Mouse (Mus musculus): ENCODE measurements around the gene Cluap1.

Gene Cluap1

GRCm38 (mm10) chr16:3908537-3909111, at the start of gene Cluap1, which contains the start of gene 1700037C18Rik:
TSS of gene Cluap1 (plus strand) at chr16:3908801.
TSS of gene 1700037C18Rik (minus strand) at chr16:3908689.
- in situ Hi-C loops (cut with MboI; ENCODE audit: unreplicated experiment in 2 of 2), result no loop called here

DNA sequence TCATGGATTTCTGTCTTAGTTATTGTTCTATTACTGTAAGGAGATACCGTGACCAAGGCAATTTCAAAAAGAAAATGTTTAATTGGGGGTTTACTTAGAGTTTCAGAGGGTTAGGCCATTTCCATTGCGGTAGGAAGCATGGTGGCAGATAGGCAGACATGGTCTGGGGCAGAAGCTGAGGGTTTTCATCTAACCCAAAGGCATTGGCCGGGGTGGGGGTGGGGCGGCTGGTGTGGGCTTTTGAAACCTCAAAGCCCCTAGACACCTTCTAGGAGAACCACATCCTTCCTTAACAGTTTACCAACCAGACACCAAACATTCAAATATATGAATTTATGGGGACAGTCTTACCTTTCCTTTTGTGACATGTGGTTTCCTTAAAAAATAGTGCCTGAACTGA, 49.3 kb upstream of the Cluap1 start:
- in situ Hi-C loops (cut with MboI; ENCODE audit: unreplicated experiment in 2 of 2), result no loop called here

GRCm38 (mm10) chr16:3871815-3872214, 36.8 kb upstream of the Cluap1 start:
- in situ Hi-C loops (cut with MboI; ENCODE audit: unreplicated experiment in 2 of 2), result no loop called here

DNA sequence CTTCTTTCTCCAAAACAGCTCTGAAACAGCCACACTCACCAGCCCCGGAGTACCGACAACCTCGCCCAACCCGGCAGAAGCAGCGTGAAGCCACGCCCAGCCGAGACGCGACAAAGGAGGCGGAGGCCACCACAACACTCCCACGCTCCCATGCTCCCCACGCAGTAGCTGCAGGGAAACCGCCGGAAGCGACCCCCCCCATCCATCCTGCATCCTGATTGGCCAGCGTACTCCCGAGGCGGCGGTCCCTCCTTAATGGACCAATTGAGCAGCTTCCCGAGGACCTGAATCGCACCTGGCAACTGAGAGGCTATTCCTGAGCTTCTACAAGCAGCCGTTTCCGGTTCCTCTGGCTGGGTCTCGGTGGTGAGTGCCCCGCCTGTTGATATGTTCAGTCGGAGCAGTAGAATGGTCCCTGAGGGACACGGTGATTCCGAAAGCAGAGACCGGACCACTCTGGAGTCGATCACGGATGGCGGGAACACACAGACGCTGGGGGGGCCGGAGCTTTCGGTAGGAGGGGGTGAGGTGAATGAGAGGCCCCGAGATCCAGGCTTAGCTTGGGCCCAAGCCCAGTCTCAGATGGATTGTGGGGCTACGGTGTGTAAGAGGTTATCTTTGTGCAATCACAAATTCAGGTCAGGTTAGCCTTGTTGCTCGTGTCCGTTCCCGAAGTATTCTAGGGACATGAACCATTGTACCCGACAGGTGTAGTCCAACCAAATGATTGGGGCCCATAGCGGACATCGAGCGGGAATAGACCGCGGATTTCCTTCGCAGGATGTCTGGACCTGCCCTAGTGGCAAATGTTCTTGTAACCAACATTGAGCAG, 36.2 kb upstream of the Cluap1 start, which contains the start of gene Naa60:
Naa60 (plus strand) TSS at position 160 of the 832 bp plus-strand sequence.
- in situ Hi-C loops (cut with MboI; ENCODE audit: unreplicated experiment in 2 of 2), result no loop called here

DNA sequence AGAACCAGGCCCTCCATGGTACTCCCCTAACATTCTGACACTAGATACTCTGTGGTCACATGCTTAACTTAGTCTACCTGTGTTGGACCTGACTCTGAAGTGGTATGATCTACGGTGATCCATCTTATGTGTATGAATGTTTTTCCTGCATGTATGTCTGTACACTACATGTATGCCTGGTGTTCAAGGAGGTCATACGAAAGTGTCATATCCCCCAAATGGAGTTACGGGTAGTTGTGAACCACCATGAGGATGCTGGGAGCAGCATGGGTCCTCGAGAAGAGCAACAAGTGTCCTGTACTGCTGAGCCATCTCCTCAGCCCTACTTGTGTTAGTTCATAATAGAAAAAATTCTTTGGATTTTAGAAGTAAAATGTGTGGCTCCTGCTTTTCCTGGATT, 32.3 kb upstream of the Cluap1 start:
- in situ Hi-C loops (cut with MboI; ENCODE audit: unreplicated experiment in 2 of 2), result no loop called here

GRCm38 (mm10) chr16:3884201-3885064, 24.2 kb upstream of the Cluap1 start, which contains the start of the genes Zfp597 and Gm20695:
TSS of gene Zfp597 (minus strand) at chr16:3884561.
TSS of gene Gm20695 (plus strand) at chr16:3884648.
- in situ Hi-C loops (cut with MboI; ENCODE audit: unreplicated experiment in 2 of 2), result loop anchor here in 1 of 2 experiments (5.0 kb wide), 1 partner anchor 142 kb away; the partner anchor contains the start of gene Zfp263

GRCm38 (mm10) chr16:3885065-3885670, 23.4 kb upstream of the Cluap1 start:
- in situ Hi-C loops (cut with MboI; ENCODE audit: unreplicated experiment in 2 of 2), result loop anchor here in 1 of 2 experiments (5.0 kb wide), 1 partner anchor 143 kb away; the partner anchor contains the start of gene Zfp263

DNA sequence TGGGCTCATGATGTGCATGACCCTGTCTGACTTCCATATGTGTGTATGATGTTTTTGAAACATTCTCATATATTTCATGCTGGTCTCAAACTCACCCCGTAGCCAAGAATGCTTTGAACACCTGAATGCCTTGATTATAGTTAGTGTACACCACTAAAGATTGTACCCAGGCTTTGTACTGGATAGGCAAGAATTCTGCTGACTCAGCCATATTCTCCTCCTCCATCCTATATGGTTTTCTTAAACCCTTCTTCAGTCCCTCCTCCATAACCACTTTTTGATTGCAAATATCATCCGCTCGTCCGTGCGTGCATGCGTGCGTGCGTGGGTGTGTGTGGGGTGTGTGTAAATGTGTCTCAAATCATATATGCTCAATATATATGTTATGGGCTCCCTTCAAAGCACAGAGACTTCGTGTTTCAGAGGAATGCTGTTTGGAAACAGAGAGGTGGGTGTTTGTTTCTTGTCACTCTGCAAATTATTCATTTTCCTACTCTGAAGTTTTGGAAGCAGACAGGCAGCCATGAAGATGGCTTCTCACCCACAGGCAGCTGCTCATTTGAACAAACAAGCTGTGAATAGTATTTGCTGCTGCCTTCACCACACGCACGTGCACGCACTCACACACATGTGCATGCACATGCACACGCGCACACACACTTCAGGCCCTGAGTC, 16.8 kb upstream of the Cluap1 start:
- in situ Hi-C loops (cut with MboI; ENCODE audit: unreplicated experiment in 2 of 2), result no loop called here

DNA sequence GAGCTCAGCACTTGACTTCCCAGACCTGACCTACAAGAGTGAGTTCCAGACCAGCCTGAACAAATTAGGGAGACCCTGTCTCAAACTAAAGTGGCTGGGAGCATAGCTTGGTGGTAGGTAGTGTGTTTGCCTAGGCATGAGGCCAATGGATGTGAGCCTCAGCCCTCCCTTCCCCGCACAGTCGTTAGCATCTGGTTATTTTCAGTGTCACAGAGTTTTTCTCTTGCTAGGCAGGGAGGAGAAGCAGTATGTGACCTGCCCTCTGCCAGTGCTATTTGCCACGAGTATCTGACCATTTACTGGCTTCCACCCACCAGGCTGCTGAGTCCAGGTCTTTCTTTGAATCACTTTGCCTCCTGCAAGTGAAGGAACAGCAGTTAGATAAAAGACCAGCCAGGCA, 14.9 kb upstream of the Cluap1 start:
- in situ Hi-C loops (cut with MboI; ENCODE audit: unreplicated experiment in 2 of 2), result no loop called here

- in situ Hi-C loops (cut with MboI; ENCODE audit: unreplicated experiment in 2 of 2), result loop anchor here in 1 of 2 experiments (5.0 kb wide), 1 partner anchor 153 kb away; the partner anchor contains the start of gene Zfp263
Measured at GRCm38 (mm10) chr16:3895173-3895792, 13.3 kb upstream of the Cluap1 start.

DNA sequence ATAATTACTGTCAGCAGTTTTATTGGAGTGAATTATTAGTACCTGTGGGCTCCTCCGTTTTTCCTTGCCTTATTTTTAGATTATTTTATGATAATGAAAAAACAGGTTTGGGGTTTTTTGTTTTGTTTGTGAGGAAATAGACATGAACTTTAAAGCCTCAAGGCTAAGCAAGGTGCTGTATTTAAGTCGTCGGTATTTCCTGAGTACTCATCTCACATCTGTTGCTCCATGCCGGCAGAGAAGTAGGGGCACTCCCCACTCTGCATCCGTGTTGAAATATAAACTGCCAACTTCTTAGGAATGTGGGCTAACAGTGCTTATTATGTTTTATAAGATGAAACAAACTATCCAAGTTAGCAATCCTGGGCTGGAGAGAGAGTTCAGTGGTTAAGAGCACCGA, 12.6 kb upstream of the Cluap1 start:
- in situ Hi-C loops (cut with MboI; ENCODE audit: unreplicated experiment in 2 of 2), result loop anchor here in 1 of 2 experiments (5.0 kb wide), 1 partner anchor 154 kb away; the partner anchor contains the start of gene Zfp263

DNA sequence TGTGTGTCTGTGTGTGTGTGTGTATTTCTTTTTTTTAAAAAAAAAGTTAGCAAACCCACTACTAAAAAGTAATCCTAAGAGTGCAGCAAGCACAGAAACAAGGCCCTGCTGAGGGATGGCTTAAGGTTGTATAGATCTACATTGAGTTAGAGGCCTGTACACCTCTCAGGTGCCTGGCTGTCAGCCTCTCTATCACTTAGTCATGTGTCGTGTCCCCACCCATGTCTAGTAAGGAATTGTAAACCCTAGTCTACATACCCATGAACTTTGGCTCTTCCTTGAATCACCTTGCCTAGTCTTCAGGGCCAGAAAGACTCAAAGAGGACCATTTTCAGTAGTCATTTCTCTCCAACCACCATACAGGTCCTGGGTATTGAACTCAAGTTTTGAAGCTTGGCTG, 12.0 kb upstream of the Cluap1 start:
- in situ Hi-C loops (cut with MboI; ENCODE audit: unreplicated experiment in 2 of 2), result loop anchor here in 1 of 2 experiments (5.0 kb wide), 1 partner anchor 154 kb away; the partner anchor contains the start of gene Zfp263

- in situ Hi-C loops (cut with MboI; ENCODE audit: unreplicated experiment in 2 of 2), result no loop called here
Measured at GRCm38 (mm10) chr16:3907471-3907870, 1.1 kb upstream of the Cluap1 start.

- in situ Hi-C loops (cut with MboI; ENCODE audit: unreplicated experiment in 2 of 2), result no loop called here
Measured at GRCm38 (mm10) chr16:3909118-3909517, 517 bp downstream of the Cluap1 start.

- in situ Hi-C loops (cut with MboI; ENCODE audit: unreplicated experiment in 2 of 2), result no loop called here
Measured at GRCm38 (mm10) chr16:3920756-3921155, 12.2 kb downstream of the Cluap1 start.

GRCm38 (mm10) chr16:3923515-3923914, 14.9 kb downstream of the Cluap1 start:
- in situ Hi-C loops (cut with MboI; ENCODE audit: unreplicated experiment in 2 of 2), result no loop called here

DNA sequence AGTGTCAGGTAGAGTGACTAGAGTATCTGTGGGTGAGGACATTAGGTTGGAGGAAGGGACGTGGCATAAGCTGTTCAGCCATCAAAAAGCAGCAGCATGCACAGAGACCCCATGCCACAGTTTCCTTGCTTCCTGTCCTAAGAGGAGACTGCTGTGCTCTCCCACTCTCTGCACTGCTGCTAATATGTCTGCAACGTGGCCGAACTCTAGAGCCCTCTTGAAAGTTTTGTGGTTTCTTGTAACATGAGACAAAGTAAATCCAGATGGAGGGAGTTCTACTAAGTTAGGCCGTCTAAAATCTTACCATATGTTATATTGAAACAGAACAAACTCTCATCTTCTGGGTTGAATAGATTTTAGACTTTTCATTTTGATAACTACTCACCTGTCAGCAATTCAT, 15.4 kb downstream of the Cluap1 start:
- in situ Hi-C loops (cut with MboI; ENCODE audit: unreplicated experiment in 2 of 2), result no loop called here

GRCm38 (mm10) chr16:3928582-3928981, 20.0 kb downstream of the Cluap1 start:
- in situ Hi-C loops (cut with MboI; ENCODE audit: unreplicated experiment in 2 of 2), result no loop called here

- in situ Hi-C loops (cut with MboI; ENCODE audit: unreplicated experiment in 2 of 2), result no loop called here
Measured at GRCm38 (mm10) chr16:3929151-3929550, 20.6 kb downstream of the Cluap1 start.

All from v-Abl transformed pro-B cells (cell line).